Mouse (Mus musculus) adrenal gland, postnatal 4 days (tissue): ENCODE measurements around the gene Myo15. TPM values are rescaled to one million over a fixed set of nuclear protein-coding genes. Genes with fewer than 3 reads are reported as not detected.

Source experiments
- DNase-seq, 2 experiments: peaks; one replicate each; pipeline ENCODE4 v3.0.0; 2021 to 2022; ENCODE audit warnings: low spot score in 2 of 2, mixed read lengths in 2 of 2
- total RNA-seq, 2 experiments: library from RNA; stranded (reverse); gene quantifications; 2 replicates each; pipeline ENCODE4 v1.2.3; 2021

The Myo15 gene
- total RNA-seq, 2 experiments from 2014 or later: 0.62 to 1.1 TPM

DNA sequence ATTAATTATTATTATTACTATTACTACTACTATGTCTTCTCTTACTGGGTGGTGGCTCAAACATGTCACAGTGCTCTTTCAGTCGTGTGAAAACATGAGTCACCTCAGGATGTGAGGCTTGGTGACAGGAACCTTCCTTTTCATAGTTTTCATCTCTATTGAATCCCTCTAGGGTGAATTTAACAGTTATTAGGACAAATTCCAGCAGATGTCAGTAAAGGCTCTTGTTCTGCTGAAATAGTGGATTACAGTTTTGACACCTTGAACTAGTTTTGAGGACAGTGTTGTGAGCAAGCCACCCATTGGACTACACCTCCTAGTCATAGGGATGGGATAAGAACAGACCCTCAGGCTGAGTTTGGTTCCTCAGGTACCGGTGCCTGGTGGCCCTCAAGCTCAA lies 26.6 kb downstream of the Myo15 start:
- DNase-seq: no peak

DNA sequence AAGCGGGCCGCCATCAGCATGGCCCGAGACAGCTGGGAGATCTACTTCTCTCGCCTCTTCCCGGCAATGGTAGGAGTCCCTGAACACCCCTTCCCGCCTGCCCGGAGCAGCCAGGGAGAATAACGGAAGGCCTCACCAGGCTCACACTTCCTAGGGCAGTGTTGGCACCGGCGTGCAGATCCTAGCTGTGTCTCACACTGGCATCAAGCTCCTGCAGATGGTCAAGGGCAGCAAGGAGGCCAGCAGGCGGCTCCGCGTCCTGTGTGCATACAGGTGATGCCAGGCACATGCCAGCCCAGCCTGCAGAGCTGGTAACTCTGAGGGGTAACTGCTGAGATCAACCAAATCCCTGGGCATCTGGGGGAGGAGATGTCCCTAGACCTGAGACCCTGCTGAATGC lies 38.1 kb downstream of the Myo15 start:
- no peak for DNase-seq

GRCm38 (mm10) chr11:60508950-60509349 lies 39.8 kb downstream of the Myo15 start:
- DNase-seq: no peak

DNA sequence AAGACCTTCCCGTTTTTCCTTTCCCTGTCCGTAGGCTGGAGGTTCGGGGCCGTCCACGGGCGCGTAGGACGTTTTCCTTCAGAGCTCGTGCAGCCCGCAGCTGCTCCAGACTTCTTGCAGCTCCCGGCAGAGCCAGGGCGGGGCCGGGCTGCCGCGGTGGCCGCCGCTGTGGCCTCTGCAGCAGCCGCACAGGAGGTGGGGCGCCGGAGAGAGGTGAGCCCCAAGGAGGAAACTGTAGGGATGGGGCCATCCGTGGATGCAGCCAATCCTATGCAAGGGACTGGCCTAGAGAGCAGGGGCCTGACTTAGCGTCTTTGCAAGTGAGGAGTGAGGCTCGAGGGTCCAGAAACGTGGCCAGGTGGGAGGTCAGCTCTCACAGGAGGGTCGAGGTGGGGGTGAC lies 40.4 kb downstream of the Myo15 start:
- DNase-seq: no peak

DNA sequence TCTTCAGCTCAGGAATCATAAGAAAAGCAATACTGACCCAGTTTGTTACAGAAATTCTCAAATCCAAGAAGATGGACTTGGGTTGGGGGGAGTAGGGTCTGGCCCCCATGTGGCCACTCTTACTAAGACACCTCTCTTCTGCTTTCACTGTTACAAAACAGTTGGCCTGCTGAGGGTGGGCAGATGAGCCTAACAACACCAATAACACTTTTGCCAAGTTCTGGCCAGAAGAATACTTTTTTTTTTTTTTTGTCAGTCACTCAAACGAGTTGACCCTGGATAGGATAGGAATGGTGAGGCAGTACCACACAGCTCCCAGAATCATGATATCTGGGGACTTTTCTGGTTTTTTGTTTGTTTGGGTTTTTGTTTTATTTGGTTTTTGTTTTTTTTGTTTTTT lies 42.8 kb downstream of the Myo15 start:
- no peak for DNase-seq

DNA sequence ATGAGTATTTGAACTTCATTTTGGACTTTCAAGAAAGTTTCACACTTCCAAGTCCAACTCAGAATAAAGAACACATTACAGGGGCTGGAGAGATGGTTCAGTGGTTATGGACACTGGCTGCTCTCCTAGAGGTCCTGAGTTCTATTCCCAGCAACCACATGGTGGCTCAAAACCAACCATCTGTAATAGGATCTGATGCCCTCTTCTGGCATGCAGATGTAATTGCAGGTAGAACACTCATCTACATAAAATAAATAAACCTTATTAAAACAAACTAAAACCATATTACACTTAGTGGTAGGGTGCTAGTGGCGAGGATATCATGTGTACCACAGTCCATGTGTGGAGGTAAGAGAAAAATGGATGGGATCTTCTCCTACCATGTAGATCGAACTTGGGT lies 43.4 kb downstream of the Myo15 start:
- DNase-seq: no peak

DNA sequence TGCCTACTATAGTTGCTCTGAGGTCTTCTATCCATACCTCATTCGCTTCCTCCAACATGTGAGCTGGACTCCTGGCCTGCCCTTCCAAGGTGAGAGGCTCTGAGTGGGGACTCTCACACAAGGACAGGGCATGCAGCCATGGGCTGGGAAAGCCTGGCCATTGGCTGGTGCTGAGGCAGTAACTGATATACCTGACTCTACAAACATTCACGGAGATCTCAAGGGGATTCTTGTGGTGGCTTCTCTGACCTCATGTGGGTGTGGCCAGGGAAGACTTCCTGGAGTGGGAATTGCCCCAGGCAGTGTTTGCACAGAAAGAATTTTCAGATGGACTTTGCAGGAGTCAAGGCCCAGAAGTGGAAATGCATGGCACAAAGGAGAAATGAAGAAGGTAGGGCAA lies 45.8 kb downstream of the Myo15 start:
- no peak for DNase-seq

GRCm38 (mm10) chr11:60518305-60518704 lies 49.2 kb downstream of the Myo15 start:
- no peak for DNase-seq

GRCm38 (mm10) chr11:60522027-60522426 lies 52.9 kb downstream of the Myo15 start:
- DNase-seq: no peak

DNA sequence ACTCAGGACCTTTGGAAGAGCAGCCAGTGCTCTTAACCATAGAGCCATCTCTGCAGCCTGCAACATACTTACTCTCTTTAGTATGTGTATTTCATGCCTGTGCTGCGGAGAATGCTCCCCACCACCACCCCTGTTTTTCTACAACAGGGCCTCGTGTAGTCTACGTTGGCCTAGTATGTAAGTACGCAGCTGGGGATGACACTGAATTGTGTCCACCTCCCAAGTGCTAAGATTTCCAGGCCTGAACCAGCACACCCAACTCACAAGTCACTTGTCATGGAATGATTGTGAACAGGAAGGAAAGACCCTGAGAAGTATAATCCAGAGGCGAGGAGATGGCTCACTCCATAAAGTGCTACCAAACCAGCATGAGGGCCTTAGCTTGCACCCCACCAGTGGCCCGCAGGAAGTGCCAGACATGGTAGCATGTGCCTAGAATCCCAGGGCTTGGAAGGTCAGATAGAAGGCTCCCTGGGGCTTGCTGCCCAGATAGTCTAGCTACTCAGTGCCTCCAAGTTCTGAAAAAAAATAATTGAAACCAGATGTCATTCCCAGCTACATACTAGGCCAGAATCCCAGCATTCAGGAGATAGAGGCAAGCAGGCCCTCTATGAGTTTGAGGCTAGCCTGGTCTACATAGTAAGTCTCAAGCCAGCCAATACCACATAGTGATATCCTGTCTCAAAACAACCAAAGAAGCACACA lies 53.7 kb downstream of the Myo15 start:
- DNase-seq: no peak

GRCm38 (mm10) chr11:60526461-60526860 lies 57.3 kb downstream of the Myo15 start:
- DNase-seq: no peak

DNA sequence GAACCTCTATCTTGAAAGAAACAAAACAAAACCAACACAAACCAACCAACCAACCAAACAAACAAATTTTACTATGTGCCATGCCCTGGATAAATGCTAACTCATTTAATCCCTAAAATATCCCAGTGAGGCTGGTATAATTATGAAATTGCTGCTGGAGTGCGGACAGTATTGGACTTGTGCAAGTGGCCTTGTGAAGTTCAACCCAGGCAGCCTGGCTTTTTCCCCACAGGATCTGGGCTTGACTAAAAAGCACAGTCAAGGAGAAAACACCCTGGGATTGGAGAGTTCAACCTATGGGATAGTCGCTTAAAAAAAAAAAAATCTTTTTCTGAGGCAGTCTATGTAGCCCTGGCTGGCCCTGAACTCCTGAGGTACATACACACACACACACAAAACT lies 66.5 kb downstream of the Myo15 start:
- no peak for DNase-seq

- DNase-seq: no peak
Measured at GRCm38 (mm10) chr11:60536180-60536858, 67.2 kb downstream of the Myo15 start, which contains the start of gene Alkbh5. Alkbh5 (plus strand) TSS chr11:60536381.

DNA sequence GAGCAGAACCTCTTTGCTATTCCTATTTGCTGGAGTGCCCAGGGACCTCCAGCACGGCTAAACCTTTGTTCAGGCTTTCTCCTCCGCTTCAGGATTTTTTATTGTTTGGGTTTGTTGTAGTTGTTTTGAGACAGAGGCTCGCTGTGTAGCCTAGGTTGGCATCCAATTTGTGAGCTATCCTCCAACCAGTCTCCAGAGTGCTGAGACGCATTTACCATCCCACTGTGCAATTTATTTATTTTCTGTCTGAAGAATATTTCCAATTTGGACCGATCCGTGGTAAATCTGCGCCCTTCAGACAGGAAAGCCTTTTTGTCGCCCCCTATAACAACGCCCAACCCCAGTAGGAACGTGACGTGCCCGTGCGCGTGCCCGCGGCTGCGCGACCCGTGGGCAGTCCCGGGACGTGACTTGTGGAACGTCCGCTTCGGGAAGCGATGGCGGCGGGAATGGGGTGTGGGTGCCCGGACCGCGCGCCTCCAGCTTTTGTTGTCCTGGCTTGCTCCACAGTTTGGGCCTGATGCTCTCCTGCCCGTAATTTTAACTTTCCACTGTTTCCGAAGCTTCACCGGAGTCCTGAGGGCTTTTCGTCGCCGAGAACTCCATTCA lies 67.8 kb downstream of the Myo15 start:
- DNase-seq: peak; percentile 74 to 86

GRCm38 (mm10) chr11:60537468-60538347 lies 68.6 kb downstream of the Myo15 start:
- peak; percentile 84 to 94 for DNase-seq

DNA sequence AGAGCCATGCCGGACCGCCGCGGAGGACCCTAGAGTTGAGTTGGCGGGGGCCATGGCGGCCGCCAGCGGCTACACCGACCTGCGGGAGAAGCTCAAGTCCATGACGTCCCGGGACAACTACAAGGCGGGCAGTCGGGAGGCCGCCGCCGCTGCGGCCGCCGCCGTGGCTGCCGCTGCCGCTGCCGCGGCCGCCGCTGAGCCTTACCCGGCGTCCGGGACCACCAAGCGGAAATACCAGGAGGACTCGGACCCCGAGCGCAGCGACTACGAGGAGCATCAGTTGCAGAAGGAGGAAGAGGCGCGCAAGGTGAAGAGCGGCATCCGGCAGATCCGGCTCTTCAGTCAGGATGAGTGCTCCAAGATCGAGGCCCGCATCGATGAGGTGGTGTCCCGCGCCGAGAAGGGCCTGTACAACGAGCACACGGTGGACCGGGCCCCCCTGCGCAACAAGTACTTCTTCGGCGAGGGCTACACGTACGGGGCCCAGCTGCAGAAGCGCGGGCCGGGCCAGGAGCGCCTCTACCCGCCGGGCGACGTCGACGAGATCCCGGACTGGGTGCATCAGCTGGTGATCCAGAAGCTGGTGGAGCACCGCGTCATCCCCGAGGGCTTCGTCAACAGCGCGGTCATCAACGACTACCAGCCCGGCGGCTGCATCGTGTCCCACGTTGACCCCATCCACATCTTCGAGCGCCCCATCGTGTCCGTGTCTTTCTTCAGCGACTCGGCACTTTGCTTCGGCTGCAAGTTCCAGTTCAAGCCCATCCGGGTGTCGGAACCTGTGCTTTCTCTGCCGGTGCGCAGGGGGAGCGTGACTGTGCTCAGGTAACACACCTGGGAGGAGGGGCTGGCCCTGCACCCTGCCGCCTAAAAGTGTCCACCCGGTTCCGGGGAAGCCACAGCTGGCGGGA lies 69.5 kb downstream of the Myo15 start:
- no peak for DNase-seq

GRCm38 (mm10) chr11:60539540-60539939 lies 70.4 kb downstream of the Myo15 start:
- DNase-seq: no peak

DNA sequence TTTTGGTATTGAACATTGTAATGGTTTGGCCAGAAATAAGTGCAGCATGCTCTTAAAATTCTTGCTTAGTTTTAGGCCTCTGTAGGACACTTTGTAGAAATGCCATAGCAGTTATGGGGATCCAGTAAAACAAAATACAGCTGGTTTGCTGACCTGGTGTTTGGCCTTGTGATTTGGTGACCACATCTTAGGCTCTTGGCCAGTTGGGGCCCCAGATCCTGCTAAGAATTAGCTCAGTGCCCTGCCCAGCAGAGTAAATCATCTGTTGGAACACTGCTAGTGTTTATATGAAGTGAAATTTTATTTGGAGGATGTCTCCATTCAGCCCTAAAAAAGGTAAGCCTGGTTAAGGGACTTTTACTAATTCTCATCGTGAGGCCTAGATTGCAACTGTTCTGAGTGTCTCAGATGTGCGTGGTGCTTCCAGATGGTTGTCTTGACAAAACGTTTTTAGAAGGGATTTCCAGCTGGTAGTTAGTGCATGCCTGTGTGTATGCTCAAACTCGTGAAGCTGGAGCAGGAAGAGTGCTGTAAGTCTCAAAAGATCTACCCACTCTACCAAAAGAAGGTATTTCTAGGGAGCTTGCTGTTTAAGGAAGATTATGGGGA lies 71.0 kb downstream of the Myo15 start:
- no peak for DNase-seq

DNA sequence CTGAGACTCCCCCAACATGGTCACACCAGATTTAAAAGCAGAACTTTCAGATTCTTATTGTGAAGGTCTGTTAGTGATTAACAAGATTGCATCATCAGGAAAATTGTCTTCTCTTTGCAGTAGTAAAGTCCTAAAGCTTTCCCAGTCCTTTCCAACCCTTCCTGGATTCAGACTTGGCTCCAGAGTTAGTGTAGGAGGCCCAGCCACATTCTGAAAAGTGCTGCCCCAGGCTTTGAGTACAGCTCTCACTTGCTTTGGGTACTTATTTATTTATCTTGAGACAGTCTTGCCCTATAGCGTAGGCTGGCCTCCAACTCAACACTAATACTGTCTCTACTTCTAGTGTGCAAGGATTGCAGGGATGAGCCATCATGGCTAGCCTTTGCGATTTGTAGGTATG lies 71.6 kb downstream of the Myo15 start:
- no peak for DNase-seq

DNA sequence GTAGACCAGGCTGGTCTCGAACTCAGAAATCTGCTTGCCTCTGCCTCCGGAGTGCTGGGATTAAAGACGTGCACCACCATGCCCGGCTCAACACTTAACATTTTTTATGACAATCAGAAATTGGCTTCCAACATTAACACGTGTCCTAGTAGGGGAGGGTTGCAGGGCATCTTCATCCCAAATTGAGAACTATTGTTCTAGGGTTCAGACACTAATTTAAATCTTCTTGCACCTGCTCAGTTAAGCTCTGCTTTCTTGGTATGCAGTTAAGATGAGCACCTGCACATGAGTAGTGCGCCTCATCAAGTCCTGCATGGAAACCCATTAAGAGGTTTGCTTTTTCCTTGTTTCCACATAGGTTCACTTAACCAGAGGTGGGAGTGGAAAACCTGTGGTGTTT lies 72.7 kb downstream of the Myo15 start:
- DNase-seq: no peak
